Mouse (Mus musculus): ENCODE results near the gene Blvrb. TPM values are rescaled to one million over a fixed set of nuclear protein-coding genes. Genes with fewer than 3 reads are reported as not detected.
A peak's percentile ranks its signal among the peaks of the same experiment; 100 is the strongest.

The Blvrb gene
- polyA plus RNA-seq (2012; rRNA removed): 15.8 and 16.6 TPM in 2 replicates

GRCm38 (mm10) chr7:27447419-27448286, at the start of gene Blvrb, which contains the start of gene Sptbn4:
Gene Blvrb (plus strand): TSS chr7:27447978.
Gene Sptbn4 (minus strand): TSS chr7:27447686.
- TF ChIP-seq CTCF (IDR thresholded peaks at IDR 0.05; ENCODE audit: extremely low read depth, insufficient read depth, low read length) (0 out of 2 replicates have a peak, but pooled peaks have one; percentile 0), POLR2A (IDR thresholded peaks at IDR 0.05; ENCODE audit: extremely low read depth, insufficient read depth, low read length) (0 out of 2 replicates have a peak, but pooled peaks have one; percentile 46)
- Histone ChIP-seq H3K4me3 (ENCODE audit: insufficient read depth, low read length) (peak within 1 kb of the TSS; percentile 86), H3K27ac (ENCODE audit: insufficient read depth, low read length) (0 out of 2 replicates have a peak within 1 kb of the TSS, but pooled peaks have one; percentile 4)

GRCm38 (mm10) chr7:27400545-27400944, 47.2 kb upstream of the Blvrb start:
- TF ChIP-seq CTCF (IDR thresholded peaks at IDR 0.05; ENCODE audit: extremely low read depth, insufficient read depth, low read length) (no peak), POLR2A (IDR thresholded peaks at IDR 0.05; ENCODE audit: extremely low read depth, insufficient read depth, low read length) (no peak)
- H3K4me3 ChIP-seq (ENCODE audit: insufficient read depth, low read length): no peak overlapping the region

More at GRCm38 (mm10) chr7:27447419-27448286, at the start of gene Blvrb, which contains the start of gene Sptbn4:
- peaks cover 1% of the 10 kb centered on the region; the same call in 1 of the 2 replicates for H3K4me1 ChIP-seq (ENCODE audit: control insufficient read depth, insufficient read depth, low read length)

DNA sequence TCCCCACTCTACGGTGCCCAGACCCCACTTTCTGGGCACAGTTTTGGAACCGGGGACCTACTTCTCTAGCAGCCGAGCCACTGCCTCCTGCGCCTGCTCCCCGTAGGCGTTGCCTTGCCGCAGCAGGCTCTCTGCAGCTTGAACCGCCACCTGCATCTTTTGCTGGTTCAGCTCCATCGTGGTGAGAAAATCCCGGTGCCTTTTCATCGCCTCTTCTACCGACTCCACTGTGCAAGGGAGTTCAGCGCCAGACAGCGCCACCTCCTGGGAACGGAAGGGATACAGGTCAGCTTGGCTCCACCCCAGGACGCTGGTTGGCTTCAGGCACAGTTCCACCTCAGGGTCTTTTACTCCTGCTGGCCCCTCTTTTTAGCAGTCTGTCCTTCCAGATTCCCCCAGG, 45.1 kb upstream of the Blvrb start:
- Histone ChIP-seq H3K4me3 (ENCODE audit: insufficient read depth, low read length) (no peak overlapping the region), H3K4me1 (ENCODE audit: control insufficient read depth, insufficient read depth, low read length) (0 out of 2 replicates have a peak, but pooled peaks cover 2% of the 10 kb centered on the region), H3K27ac (ENCODE audit: insufficient read depth, low read length) (no peak overlapping the region)
- TF ChIP-seq POLR2A (IDR thresholded peaks at IDR 0.05; ENCODE audit: extremely low read depth, insufficient read depth, low read length) (no peak), CTCF (IDR thresholded peaks at IDR 0.05; ENCODE audit: extremely low read depth, insufficient read depth, low read length) (peak; percentile 71)

More at GRCm38 (mm10) chr7:27400545-27400944, 47.2 kb upstream of the Blvrb start:
- H3K4me1 ChIP-seq (ENCODE audit: control insufficient read depth, insufficient read depth, low read length): 0 out of 2 replicates have a peak, but pooled peaks cover 2% of the 10 kb centered on the region
- H3K27ac ChIP-seq (ENCODE audit: insufficient read depth, low read length): no peak overlapping the region

DNA sequence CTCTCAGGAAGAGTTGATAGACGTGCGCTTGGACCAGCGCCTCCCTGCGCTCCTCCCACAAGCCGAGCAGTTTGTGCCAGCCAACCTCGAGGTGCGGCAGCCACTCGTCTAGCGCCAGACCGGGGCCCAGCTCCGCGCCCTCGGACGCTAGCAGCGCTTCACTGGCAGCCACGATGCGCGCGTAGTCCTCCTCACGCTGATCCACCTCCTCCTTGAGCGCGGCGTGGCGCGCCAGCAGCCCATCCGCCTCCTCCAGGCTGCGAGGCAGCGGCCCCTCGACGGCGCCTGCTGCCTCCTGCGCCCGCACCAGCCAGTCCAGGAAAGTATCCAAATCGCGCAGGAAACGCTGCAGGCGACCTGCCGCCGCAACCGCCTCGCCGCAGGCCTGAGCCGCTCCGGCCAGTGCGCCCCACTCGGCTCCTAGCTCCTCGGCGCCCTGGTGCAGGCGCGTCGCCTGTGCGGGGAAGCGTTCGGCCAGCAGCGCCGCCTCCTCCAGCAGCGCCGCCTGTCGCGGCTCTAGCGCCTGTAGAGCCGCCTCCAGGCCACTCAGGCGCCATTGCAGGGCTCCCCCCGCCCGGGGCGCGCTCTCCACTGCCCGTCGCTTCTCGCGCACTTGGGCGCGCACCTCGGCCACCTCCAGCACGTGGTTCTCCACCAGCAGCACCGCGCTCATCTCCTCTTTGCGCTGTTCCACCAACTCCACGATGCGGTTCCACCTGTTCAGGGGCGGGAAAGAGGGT, 43.4 kb upstream of the Blvrb start:
- no peak for TF ChIP-seq CTCF (IDR thresholded peaks at IDR 0.05; ENCODE audit: extremely low read depth, insufficient read depth, low read length)
- no peak for TF ChIP-seq POLR2A (IDR thresholded peaks at IDR 0.05; ENCODE audit: extremely low read depth, insufficient read depth, low read length)
- H3K27ac ChIP-seq (ENCODE audit: insufficient read depth, low read length): no peak overlapping the region
- H3K4me3 ChIP-seq (ENCODE audit: insufficient read depth, low read length): no peak overlapping the region
- H3K4me1 ChIP-seq (ENCODE audit: control insufficient read depth, insufficient read depth, low read length): 0 out of 2 replicates have a peak, but pooled peaks cover 2% of the 10 kb centered on the region

DNA sequence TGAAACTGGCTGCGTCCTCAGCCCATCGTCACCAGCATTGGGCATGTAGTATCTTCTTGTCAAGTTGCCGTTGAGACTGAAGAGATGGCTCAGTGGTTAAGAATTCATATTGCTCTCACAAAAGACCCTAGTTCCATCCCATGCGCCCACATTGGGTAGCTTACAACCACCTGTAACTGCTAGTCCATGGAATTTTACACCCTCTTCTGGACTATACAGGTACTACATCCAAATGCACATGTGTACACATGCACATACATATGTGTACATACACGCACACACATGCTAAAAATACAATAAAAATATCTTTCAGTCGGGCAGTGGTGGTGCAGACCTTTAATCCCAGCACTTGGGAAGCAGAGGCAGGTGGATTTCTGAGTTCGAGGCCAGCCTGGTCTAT, 41.3 kb upstream of the Blvrb start:
- no peak overlapping the region for H3K4me3 ChIP-seq (ENCODE audit: insufficient read depth, low read length)
- H3K27ac ChIP-seq (ENCODE audit: insufficient read depth, low read length): no peak overlapping the region
- TF ChIP-seq CTCF (IDR thresholded peaks at IDR 0.05; ENCODE audit: extremely low read depth, insufficient read depth, low read length) (no peak), POLR2A (IDR thresholded peaks at IDR 0.05; ENCODE audit: extremely low read depth, insufficient read depth, low read length) (no peak)
- H3K4me1 ChIP-seq (ENCODE audit: control insufficient read depth, insufficient read depth, low read length): no peaks in the 10 kb centered on the region

DNA sequence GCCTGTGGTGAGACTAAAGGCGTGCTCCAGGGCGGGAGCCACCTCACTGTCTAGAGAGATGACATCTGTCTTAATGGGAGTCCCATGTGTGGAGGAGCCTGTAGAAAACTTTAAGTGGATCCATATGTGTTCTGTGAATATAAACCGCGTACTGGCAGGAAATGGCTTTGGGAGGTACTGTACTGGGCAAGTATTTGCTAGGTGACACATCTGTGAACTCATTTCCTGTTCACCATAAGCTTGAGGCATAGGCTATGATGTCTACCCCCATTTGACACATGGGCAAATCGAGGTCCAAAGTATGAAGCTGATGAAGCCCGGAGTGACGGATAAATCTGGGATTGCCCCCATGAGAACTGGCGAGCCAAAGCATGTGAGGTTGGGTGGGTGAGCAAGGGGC, 40.0 kb upstream of the Blvrb start:
- no peak for TF ChIP-seq POLR2A (IDR thresholded peaks at IDR 0.05; ENCODE audit: extremely low read depth, insufficient read depth, low read length)
- no peak for TF ChIP-seq CTCF (IDR thresholded peaks at IDR 0.05; ENCODE audit: extremely low read depth, insufficient read depth, low read length)
- Histone ChIP-seq H3K4me3 (ENCODE audit: insufficient read depth, low read length) (no peak overlapping the region), H3K4me1 (ENCODE audit: control insufficient read depth, insufficient read depth, low read length) (no peaks in the 10 kb centered on the region), H3K27ac (ENCODE audit: insufficient read depth, low read length) (no peak overlapping the region)

DNA sequence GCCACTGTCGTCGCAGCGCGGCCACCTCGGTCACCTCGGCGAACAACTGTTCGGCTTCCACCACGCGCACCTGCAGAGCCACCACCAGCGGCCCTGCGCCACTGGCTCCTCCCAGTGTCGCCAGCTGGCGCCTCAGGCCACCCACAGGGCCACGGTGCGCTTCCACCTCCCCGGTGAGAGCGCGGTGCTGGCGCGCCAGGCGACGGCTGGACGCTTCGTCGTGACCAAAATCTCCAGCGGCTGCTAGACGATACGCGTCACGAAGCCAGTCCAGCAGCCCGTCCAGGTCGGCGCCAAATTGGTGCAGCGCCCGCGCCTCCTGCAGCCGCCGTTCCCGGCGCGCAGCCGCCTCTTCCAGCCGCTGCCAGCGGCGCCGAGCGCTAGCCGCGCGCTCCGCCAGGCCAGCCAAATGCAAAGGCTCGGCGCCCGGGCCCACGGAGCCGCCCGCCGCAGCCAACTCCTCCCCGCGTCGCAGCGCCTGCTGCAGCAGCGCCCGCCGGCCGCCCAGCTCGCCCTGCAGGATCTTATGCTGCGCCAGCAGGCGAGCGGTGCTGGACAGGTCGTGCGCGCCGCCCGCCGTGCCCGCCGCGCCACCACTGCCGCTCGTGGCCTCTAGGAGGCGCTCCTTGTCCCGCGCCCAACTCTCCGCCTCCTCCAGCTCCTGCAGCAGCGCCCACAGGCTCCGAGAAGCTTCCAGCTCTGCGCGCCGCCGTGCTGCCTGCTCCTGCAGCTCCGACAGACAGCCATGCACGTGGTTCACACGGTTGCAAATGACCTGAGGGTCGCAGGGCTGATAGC, 39.2 kb upstream of the Blvrb start:
- TF ChIP-seq POLR2A (IDR thresholded peaks at IDR 0.05; ENCODE audit: extremely low read depth, insufficient read depth, low read length) (no peak), CTCF (IDR thresholded peaks at IDR 0.05; ENCODE audit: extremely low read depth, insufficient read depth, low read length) (0 out of 2 replicates have a peak, but pooled peaks have one; percentile 21)
- H3K4me3 ChIP-seq (ENCODE audit: insufficient read depth, low read length): no peak overlapping the region; the same call in 1 of the 2 replicates
- no peaks in the 10 kb centered on the region for H3K4me1 ChIP-seq (ENCODE audit: control insufficient read depth, insufficient read depth, low read length)
- H3K27ac ChIP-seq (ENCODE audit: insufficient read depth, low read length): no peak overlapping the region

- Histone ChIP-seq H3K27ac (ENCODE audit: insufficient read depth, low read length) (no peak overlapping the region), H3K4me3 (ENCODE audit: insufficient read depth, low read length) (no peak overlapping the region), H3K4me1 (ENCODE audit: control insufficient read depth, insufficient read depth, low read length) (no peaks in the 10 kb centered on the region)
- TF ChIP-seq POLR2A (IDR thresholded peaks at IDR 0.05; ENCODE audit: extremely low read depth, insufficient read depth, low read length): no peak
- TF ChIP-seq CTCF (IDR thresholded peaks at IDR 0.05; ENCODE audit: extremely low read depth, insufficient read depth, low read length): no peak
Observed at GRCm38 (mm10) chr7:27417151-27417550, 30.6 kb upstream of the Blvrb start.
